Mouse (Mus musculus) stomach, adult 2 months (tissue): ENCODE results near the gene Olfr993. TPM values are rescaled to one million over a fixed set of nuclear protein-coding genes. Genes with fewer than 3 reads are reported as not detected.

Experiments
- polyA plus RNA-seq: library from polyadenylated mRNA; depleted of rRNA; stranded (reverse); fragments of >200 nt; gene quantifications from 2 replicates; pipeline ENCODE4 v1.2.3, GENCODE M21; 2012; rRNA removed

Olfr993 gene
- not detected in 2 replicates for polyA plus RNA-seq

GRCm38 (mm10) chr2:85414777-85415176 lies at the start of gene Olfr993:
TSS of gene Olfr993 (minus strand) at chr2:85414877.

DNA sequence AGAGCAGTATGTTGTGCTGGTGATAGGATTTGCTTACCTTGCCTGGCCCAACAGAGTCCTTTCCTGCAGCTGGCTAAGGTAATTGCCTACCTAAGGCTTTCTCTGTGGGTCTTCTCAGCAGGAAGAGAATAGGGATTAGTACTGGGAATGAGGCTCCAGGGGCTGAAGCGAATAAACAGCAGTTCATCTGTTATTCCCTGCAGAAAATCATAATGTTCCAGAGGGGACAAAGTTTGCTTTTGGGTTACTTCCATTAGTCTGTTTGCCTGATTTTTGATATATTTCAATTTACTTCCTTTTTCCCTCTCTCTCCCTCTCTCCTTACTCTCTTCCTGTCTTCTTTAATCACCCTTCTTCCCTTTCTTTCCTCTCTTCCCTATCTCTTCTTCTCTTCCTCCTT lies 28.9 kb upstream of the Olfr993 start, which contains the start of gene Olfr995:
TSS of gene Olfr995 (minus strand) at position 101 of the 400 bp plus-strand sequence.

GRCm38 (mm10) chr2:85436351-85436750 lies 21.7 kb upstream of the Olfr993 start, which contains the start of gene Olfr994:
TSS of gene Olfr994 (minus strand) at chr2:85436451.

GRCm38 (mm10) chr2:85409369-85409768 lies 5.3 kb downstream of the Olfr993 start, which contains the start of gene Olfr992:
TSS of gene Olfr992 (minus strand) at chr2:85409469.

Other genes starting within 250 kb of the Olfr993 start
- 0.60 and 0.89 TPM in 2 replicates for gene Lrrc55, start 217.7 kb downstream of the Olfr993 start, polyA plus RNA-seq
- gene Olfr987, start 75.6 kb downstream of the Olfr993 start, polyA plus RNA-seq: not detected in 2 replicates
- gene Olfr988, start 51.6 kb downstream of the Olfr993 start, polyA plus RNA-seq: not detected in 2 replicates
- not detected in 2 replicates for gene Olfr992, start 5.4 kb downstream of the Olfr993 start, polyA plus RNA-seq
- not detected in 2 replicates for gene Olfr994, start 21.6 kb upstream of the Olfr993 start, polyA plus RNA-seq
- gene Olfr995, start 28.8 kb upstream of the Olfr993 start, polyA plus RNA-seq: not detected in 2 replicates
- 2.0 and 2.9 TPM in 2 replicates for gene 4833423E24Rik, start 104.1 kb upstream of the Olfr993 start, polyA plus RNA-seq
- gene Olfr996, start 164.3 kb upstream of the Olfr993 start, polyA plus RNA-seq: not detected in 2 replicates
- not detected in 2 replicates for gene Olfr998, start 174.1 kb upstream of the Olfr993 start, polyA plus RNA-seq
- gene Olfr1000, start 197.0 kb upstream of the Olfr993 start, polyA plus RNA-seq: not detected in 2 replicates
- gene Olfr1002, start 235.8 kb upstream of the Olfr993 start, polyA plus RNA-seq: not detected in 2 replicates
- gene Olfr154, start 249.6 kb upstream of the Olfr993 start, polyA plus RNA-seq: not detected in 2 replicates